Mouse (Mus musculus) mouse embryonic stem cell (cell line): Measurements from ENCODE around the gene Wbp11.

Experiments
- in situ Hi-C, 2 experiments: fragments of 300-500 bp; cut with MboI; formaldehyde crosslinking; loops; 1 replicate in 1 of 2; 3 replicates in 1 of 2; pipeline ENCODE4 v1.14.3; 2019 to 2020; ENCODE audit warnings: low sequenced_read_pairs in 2 of 2, low pct_unique_long_range_greater_than_20kb in 1 of 2, mixed read lengths in 1 of 2; ENCODE audit not compliant: unreplicated experiment in 1 of 2

The Wbp11 gene

DNA sequence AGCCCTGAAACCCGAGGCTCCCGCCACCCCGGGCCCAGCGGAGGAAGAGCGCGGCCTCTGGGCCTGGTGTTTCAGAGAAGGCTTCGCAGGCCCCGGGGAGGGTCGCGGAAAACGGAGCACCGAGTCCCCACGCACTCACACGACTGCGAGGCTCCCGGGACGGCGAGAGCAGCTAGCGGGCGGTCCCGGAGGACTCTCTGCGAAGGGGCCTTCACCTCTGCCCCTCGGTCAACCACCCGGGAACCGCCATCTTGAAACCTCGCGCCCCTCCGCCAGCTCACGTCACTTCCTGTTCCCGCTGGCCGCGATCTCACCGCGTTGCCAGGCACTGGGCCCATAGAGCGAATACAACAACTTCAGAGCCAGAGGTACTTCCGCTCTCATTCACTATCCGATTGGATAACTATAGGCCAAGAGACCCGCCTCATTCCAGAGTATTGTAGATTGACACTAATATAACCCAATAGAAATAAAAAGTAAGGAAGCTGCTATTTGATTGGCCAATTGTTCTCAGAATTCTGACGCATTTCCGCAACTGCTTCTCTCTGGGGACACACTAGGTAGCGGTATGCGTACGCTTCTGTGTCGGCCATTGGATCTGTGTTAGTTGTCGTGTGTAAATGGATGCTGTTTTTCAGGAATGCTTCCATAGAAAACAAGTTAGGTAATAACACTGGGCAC is at the start of gene Wbp11:
Gene Wbp11 (minus strand): TSS at position 353 of the 681 bp plus-strand sequence.
- in situ Hi-C loops, result no loop called here

DNA sequence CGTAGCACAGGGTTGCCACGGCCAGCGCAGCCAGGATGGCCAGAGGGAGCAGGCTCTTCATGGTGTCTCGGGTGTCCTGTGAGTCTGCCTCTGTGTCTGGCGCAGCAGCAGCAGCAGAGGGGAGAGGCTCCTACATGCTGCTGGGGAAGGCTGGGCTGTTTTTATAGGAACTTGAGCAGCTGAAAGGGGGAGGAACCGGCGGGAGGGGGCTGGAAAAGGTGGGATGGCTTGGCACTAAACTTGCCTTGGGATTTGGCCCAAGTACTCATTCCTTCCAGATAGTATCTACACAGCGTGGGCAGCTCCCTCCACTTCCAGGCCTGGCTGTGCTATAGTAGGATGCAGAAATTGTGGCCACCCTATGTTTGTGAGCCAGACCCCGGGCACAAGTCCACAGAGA is 47.6 kb upstream of the Wbp11 start, which contains the start of gene Mgp:
Gene Mgp (minus strand): TSS at position 154 of the 400 bp plus-strand sequence.
- in situ Hi-C loops, result no loop called here

DNA sequence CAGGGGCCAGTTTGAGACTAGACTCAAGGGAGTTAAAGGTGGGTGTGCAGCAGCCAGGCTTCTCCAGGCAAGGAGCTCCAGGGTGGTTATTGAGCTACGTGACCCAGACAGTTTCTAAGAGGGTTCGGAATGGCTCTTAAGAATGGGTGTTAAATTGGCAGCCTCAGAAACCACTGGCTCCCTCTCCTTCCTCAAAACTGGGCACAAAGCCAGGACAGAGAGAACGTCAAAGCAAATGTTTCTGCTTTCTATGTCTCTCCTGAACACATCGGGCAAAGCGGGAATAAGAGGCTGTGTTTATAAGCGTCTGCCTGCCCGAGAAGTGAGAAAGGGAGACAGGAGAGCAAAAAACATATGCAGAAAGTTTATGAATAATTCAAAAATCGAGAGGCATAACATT is 46.6 kb upstream of the Wbp11 start:
- in situ Hi-C loops, result no loop called here

DNA sequence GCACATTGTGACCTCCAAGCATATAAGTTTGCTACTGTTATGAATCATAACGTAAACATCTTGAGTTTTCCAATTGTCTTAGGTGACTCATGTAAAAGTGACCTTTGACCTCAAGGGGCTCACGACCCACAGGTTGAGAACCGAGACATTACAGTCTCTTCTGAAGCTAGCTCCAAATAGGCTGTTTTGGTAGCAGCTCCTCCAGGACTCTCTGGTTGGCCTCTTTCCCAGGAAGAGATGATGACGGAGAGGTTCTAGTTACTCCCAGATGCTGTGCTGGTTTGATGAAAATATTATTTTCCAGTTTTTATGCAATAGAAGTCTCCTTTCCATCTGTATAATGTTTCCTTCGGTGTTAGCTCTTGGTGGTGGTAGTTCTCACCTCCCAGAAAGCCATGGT is 40.9 kb upstream of the Wbp11 start:
- in situ Hi-C loops, result loop anchor here in 1 of 2 experiments (10.0 kb wide), 1 partner anchor 96 kb away; no protein-coding TSS in a partner anchor

DNA sequence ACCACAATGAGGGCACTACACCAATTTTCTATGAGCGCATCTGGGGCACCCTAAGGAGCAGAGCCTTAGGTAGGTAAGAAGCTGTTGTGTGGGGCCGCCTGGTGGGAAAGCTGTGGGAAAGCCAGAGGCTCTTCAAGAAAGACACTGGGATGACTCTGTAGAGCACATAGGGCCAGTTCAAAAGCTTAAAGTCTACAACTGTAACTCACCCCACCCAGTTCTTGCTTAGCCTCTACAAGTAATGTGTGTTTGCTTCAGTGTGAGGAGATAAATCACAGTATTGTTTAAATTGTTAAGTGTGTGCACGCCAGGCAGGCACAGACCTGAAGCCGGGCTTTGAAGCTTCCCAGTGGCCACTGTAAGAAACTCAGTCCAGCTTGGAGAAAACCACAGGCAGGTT is 38.1 kb upstream of the Wbp11 start:
- in situ Hi-C loops, result loop anchor here in 1 of 2 experiments (10.0 kb wide), 1 partner anchor 99 kb away; no protein-coding TSS in a partner anchor

DNA sequence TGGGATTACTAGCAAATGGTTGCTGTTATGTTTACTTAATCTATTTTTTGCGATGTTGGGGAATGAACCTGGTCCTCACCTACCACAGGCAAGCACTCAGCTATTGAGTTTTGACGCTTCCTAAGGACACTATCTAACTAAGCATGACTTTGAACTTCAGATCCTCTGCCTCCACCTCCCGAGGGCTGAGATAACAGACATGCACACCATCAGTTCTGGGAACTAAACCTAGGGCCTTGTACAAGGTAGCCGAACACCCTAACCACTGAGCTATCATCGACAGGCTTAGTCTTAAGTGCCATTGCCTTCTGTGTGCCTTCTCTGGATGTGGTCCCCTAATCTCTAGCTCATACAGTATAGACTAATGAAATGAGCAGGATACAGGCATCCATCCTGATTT is 37.3 kb upstream of the Wbp11 start:
- in situ Hi-C loops, result loop anchor here in 1 of 2 experiments (10.0 kb wide), 1 partner anchor 99 kb away; no protein-coding TSS in a partner anchor

DNA sequence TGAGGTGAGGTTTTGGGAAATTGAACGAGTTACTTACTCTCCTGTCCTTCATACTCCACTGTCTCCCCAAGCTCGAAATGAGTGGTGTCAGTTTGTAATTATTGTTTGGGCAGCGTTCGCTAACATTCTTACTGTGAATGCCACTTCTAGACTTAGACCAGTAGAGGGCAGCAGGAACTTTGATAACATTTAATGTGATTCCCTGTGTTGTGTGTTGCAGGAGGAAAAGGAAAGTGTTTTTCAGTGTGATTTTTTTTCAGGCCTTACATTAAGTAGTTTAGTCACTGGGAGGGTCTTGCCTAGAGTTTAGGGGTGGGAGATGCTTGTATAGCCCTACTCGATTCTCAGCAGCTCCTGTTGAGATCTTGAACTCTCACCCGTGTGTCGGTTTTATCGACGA is 33.0 kb upstream of the Wbp11 start:
- in situ Hi-C loops, result loop anchor here in 1 of 2 experiments (10.0 kb wide), 1 partner anchor 104 kb away; no protein-coding TSS in a partner anchor

DNA sequence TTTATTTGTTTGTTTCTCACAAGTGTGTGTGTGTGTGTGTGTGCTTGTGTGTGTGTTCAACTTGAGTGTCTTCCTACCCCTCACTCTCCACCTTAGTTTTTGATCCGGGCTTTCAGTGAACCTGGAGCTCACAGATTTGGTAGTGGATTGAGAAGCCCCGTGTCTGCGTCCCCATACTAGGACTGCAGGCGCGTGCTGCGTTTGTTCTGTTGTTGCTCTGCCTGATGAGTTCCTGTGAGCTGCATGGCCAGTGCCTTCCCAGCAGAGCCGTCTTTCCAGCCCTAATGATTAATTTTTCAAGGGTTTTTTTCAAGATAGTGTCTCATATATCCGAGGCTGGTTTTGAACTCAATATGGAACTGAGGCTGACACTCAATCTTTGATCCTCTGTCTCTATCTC is 30.4 kb upstream of the Wbp11 start:
- in situ Hi-C loops, result loop anchor here (5.0 to 10.0 kb wide), 2 partner anchors 109 to 126 kb away; no protein-coding TSS in a partner anchor

DNA sequence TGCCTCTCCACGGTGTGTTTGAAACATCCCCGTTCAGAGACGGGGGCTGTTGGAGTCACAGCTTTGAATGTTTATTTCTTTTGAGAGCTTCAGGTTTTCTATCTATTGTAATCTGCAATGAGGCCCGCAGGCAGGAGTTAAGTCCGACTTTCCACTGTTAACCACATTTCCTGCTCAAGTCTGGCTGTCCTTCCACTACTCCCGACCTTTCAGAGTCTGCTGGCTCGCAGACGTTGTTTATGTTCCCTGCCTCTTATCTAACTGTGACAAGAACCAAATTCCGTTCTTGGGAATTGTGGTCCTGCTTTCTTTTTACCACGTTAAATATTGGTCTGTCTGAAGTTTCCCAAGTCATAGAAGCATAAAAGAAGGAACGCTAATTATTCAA is 29.8 kb upstream of the Wbp11 start:
- in situ Hi-C loops, result loop anchor here (5.0 to 10.0 kb wide), 2 partner anchors 109 to 127 kb away; no protein-coding TSS in a partner anchor

DNA sequence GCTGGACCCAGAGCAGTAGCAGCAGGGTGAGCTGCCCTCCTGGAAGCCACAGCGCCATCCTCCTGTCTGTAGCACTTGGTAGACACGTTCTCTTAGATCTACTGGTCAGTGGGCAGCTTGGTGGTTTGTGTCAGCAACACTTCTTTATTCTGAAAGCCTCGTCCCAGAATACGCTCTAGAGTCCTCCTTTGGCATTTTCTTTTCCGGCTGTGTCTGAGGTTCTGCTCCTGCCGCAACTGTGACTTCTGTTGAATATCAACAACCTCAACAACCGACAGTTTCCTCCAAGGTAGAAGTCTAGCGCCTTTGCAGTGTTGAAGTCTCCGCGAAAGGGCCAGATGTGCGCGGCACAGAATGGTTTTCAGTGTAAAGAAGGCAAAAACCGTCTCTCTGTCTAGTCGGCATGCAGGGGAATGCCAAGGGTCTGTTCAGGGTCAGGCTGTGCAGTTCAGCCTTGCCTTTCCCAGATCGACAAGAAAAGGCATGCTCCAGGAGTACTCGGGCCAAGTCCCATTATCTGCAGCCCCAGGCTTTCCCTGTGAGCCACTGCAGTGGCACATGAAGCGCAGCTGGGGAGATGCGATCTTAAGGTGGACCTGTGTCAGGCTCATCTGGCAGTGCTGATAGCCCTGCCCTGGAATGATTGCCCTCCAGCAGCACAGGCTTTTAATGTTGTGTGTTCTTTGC is 29.3 kb upstream of the Wbp11 start, which contains the start of gene Art4:
Gene Art4 (minus strand): TSS at position 548 of the 687 bp plus-strand sequence.
- in situ Hi-C loops, result loop anchor here (5.0 to 10.0 kb wide), 2 partner anchors 110 to 127 kb away; no protein-coding TSS in a partner anchor

DNA sequence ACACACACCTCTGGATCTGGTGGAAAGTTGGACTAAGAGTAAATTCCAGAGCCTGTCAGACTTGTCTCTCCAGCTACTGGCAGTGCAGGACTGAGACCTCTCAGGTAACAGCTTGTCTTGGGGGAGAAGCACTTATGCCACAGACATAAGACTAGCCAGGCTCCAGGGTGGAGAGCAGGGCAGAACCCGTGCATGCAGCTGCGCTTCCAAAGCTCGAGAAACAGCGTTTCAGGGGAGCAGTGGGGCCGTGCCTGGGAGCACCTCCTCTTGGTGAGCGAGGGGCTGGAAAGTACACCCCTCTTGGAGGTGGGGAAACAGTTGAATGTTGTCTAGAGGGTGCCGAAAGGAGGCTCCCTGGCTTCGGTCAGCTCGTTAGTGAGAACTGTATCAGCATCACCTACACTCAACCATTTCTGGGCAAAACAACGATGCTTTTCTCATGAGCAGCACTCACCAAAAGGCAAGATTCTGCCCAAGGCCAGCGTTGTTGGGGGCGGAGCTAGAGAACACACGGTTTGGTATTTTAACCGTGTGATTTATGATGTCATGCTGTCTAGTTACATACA is 28.1 kb upstream of the Wbp11 start:
- in situ Hi-C loops, result loop anchor here (5.0 to 10.0 kb wide), 2 partner anchors 111 to 129 kb away; no protein-coding TSS in a partner anchor

DNA sequence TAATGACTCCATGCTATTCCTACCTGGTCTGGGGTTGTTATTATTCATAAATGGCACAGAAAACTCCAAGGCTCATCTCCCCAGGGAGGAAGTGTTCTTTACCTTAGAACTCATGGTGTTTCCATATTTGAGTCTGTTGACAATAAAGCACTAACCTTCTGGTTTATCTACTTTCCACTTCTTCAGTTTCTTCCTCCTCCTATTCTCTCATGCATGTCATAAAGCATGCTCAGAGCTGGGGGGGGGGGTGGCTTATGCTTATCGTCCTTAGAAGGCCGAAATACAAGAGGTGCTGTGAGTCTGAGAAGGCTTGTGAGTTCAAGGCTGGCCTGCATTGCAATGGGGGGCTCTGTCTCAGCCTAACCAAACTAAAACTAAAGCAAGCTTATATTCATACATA is 27.1 kb upstream of the Wbp11 start:
- in situ Hi-C loops, result loop anchor here (5.0 to 10.0 kb wide), 2 partner anchors 112 to 130 kb away; no protein-coding TSS in a partner anchor

DNA sequence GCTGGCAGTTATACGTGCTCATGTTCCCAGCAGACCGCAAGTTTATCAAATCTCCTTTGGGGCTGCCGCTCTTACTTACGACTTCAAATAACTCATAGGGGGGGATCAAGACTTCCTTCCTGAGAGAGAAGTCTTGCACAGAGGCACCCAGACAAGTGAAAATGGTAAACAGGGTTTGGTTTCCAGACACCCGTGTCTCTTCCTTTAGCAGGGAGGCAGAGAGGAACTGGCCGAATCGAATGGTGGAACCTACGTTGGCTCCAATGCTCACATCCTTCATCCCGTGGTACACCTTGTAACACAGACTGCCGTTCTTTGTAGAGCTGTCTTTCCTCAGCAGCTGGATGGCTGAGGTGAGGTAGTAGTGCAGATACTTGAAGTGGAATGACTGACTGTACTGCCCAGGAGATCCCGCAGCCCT is 26.3 kb upstream of the Wbp11 start:
- in situ Hi-C loops, result loop anchor here in 1 of 2 experiments (10.0 kb wide), 1 partner anchor 130 kb away; no protein-coding TSS in a partner anchor

DNA sequence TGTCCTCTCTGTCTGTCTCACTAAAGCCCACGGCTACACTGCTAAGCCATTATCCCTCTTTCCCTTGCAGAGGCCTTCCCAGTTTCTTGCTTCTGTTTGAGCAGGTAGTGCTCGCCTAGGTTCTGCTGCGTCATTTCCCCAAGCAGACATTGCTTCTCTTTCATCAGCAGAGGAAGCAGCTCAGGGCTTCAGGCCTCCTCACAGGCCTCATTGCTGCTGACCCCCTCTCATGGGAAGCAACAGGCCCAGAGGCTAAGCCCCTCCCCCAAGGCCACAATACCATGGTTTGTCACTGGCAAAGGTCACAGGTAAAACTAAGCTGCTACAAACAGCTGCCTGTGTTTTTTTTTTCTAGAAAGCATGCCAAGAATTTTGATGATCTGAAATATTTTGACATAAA is 24.7 kb upstream of the Wbp11 start:
- in situ Hi-C loops, result loop anchor here in 1 of 2 experiments (10.0 kb wide), 1 partner anchor 132 kb away; no protein-coding TSS in a partner anchor

DNA sequence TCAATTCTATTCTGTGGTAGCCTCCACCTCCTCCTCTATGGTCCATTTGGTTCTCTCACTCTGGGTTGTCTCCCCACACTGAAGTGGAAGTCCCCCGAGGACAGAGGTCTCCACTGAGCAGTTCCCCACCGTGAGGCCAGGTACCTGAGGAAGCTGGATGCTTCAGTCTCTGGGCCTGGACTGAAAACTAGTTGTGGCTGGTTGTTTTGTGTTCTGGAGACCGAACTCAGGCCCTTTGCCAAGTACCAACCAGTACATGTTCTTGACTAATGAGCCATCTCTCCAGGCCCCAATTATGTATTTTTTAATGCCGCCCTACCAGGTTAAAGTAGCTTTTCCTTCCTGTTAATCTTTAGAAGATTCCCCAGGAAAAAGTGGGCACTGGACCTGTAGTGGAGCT is 24.3 kb upstream of the Wbp11 start:
- in situ Hi-C loops, result loop anchor here in 1 of 2 experiments (10.0 kb wide), 1 partner anchor 132 kb away; no protein-coding TSS in a partner anchor

DNA sequence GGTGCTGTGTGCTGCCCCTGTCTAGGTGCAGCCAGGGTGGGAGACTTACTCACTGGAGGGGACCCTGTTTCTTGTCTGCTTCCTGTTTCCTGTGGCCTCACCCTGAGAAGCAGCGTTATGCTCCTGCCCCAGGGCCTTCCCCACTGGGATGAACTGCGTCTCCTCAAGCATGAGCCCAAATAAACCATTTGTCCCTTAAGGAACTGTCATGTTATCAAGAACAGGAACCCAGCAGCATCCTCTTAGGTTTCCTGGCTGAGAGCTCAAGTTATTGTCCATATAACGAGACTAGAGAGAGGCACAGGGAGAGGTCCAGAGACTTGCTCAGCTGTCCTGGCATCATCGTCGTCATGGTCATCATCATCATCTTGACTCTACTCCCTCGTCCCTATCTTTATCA is 22.2 kb upstream of the Wbp11 start:
- in situ Hi-C loops, result loop anchor here in 1 of 2 experiments (10.0 kb wide), 1 partner anchor 135 kb away; no protein-coding TSS in a partner anchor

DNA sequence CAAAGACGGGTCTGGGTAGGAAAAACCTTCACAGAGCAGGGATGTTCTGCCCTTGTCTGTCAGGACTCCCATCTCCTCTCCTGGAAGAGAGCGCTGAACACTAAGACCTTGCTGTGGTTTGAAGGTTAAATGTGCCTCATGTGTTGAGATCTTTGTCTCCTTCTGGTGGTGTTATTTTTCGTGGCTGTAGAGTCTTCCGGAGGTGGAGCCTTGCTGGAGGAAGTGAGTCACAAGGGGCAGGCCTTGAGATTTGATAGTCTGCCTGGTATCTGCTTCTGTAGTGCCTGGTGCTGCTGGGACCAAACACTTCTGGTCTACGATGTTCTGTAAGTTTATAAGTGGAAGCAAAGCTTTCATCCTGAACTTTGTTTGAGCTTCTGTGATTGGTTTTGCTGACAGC is 20.9 kb upstream of the Wbp11 start:
- in situ Hi-C loops, result no loop called here

DNA sequence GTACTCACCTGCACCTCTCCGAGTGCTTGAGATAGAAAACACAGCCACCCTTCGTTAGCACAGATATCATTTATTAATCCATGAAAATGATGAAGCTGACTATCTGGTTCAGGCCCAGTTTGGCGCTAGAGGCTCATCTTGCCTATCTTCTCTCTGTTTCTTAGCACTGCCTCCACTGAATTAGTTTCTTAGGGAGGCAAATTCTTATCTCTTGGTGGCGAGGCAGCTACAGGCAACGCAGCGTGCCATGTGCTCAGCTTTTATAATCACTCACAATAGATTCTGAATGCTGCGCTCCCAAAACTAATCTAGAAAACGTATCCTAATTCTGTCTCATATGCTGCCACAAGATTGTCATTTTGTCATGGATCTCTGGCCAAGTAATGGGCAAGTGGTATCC is 20.4 kb upstream of the Wbp11 start:
- in situ Hi-C loops, result no loop called here

DNA sequence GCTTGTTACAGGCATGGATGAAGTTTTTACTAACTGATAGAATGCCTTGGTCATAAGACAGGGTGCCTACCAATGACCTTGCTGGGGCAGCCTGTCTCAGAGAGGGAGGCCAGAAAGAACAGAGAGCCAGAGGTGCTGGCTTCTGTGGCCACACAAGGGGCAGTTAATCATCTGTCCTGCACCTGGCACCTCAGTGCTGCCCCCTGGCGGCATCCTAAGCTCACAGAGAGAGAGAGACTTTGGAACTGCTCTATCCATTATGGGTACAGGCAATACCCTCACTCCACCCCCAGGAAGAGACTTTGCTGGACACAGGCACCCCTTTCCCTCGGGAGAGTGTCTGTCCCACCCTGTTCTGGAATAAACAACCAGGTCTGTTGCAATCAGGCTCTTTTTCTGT is 19.8 kb upstream of the Wbp11 start:
- in situ Hi-C loops, result no loop called here
